Mouse (Mus musculus): ENCODE measurements around the gene Apbb1ip. TPM values are rescaled to one million over a fixed set of nuclear protein-coding genes. Genes with fewer than 3 reads are reported as not detected.

The Apbb1ip gene
- total RNA-seq, 2 experiments from 2014 or later: 2.3 to 2.5 TPM

GRCm38 (mm10) chr2:22775681-22776080, 1.8 kb downstream of the Apbb1ip start:
- DNase-seq: no peak

GRCm38 (mm10) chr2:22776568-22777230, 2.8 kb downstream of the Apbb1ip start:
- DNase-seq: no peak

GRCm38 (mm10) chr2:22777757-22778156, 3.9 kb downstream of the Apbb1ip start:
- DNase-seq: no peak

- no peak for DNase-seq
These were observed 7.0 kb downstream of the Apbb1ip start for GRCm38 (mm10) chr2:22780884-22781283.

GRCm38 (mm10) chr2:22781387-22782009, 7.6 kb downstream of the Apbb1ip start:
- DNase-seq: no peak

DNA sequence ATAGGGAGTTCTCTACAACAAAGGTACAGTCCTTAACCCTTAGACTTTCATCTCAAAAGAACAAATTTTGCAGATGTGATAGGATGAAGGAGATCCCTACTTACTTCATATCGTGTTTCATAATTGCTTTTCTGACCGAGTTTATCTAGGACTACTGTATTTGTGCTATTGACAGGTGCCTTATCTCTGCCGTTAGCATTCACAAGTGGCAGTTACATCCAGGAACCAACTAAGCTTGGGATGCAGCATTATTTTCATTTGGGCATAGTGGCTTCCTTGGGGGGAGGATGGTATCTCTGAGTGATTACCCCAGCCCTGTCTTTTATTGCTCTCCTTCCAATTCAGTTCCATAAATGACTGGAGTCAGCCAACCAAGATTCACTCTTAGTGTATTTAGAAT, 8.2 kb downstream of the Apbb1ip start:
- DNase-seq: no peak

GRCm38 (mm10) chr2:22783137-22783638, 9.3 kb downstream of the Apbb1ip start:
- no peak for DNase-seq

GRCm38 (mm10) chr2:22784186-22784585, 10.3 kb downstream of the Apbb1ip start:
- DNase-seq: no peak

- no peak for DNase-seq
These were observed 10.9 kb downstream of the Apbb1ip start for GRCm38 (mm10) chr2:22784771-22785170.

DNA sequence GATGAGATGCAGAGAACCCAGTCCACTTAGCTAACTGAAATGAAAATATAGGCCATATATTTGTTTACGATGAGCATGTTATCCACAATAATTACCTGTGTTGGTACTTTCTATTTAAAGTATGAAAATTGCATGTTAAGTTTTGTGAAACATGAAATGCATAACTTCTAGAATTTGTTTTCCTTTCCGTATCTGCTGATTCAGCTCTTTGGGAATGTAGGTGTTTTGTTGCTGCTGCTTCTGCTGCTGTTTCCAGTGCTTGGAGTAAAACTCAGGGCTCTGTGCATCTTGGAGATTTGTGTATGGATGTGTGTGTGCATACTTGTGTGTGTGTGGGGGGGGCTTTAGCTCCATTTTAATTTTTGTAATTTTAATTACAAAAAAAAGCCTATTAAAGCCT, 14.8 kb downstream of the Apbb1ip start:
- no peak for DNase-seq

DNA sequence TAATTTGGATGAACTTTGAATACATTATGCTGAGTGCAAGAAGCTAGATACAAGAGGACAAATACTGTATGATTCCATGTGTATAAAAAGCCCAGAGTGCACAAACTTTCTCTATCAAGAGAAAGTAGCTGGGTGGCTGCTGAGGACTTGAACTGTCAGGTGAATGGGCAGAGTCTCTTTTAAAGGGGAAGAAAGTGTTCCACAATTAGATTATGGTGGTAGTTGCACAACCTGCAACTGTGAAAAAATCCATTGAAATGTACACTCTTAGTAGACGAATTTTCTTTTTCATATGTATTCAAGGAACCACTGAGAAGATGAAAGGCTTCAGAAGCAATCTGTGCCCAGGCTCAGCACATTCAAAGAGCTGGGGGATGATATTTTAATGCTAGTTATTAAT, 15.7 kb downstream of the Apbb1ip start:
- no peak for DNase-seq

DNA sequence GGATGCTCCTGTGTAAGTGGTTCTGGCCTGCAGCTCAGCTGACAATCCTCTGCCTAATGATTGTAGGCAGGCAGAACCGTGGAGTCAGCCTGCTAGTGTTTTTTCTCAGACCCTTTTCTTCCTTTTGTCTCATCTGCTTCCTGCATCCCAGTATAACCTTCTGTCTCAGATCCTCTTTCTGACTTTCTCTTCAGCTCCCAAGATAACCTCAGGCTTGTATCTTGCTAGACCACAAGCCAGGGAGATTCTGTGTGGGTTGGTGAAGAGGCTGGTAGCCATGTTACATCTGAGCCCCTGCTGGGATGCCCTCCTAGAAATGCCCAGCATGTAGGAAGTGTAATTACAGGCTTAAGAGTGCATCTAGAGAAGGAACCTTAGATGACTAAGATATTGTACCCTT, 16.5 kb downstream of the Apbb1ip start:
- DNase-seq: no peak

DNA sequence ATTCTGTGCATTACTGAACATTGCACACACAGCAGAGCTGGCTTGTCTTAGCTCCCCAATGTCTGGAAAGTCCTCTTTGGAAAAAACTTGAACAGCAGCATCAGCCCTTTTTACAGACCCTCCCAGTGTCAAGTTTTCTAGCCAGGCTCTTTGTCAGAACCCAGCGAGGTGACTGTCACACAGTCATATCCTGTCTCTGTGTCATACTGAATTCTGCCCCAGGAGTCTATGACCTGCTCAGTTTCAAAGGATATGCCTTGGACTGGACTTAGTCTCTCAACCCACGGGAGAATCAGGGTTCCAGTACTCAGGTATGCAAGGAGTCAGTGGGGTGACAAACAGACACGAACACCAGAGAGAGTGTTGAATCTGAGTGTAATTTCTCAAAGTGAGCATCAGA, 21.2 kb downstream of the Apbb1ip start:
- no peak for DNase-seq

GRCm38 (mm10) chr2:22796487-22796886, 22.6 kb downstream of the Apbb1ip start:
- no peak for DNase-seq

GRCm38 (mm10) chr2:22799430-22800041, 25.6 kb downstream of the Apbb1ip start:
- DNase-seq: no peak

DNA sequence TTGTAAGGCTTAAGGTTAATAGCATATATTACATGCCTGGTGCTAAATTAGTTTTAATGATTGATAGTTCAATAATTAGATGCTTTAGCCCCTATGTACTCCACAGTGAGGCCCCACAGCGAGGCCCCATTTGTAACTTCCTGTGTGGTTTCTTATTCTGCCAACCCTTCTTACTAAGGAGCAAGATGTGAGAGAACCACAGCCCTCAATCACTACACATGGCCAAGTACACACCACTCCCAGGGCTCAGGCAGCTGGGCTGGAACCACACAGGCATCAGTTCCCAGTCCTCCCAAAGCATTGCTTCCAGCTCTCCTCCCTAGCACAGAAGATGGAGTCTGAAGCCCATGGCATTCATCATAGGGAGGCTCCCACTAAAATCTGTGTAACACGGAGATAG, 31.7 kb downstream of the Apbb1ip start:
- DNase-seq: peak; percentile 8

- DNase-seq: no peak
These were observed 32.7 kb downstream of the Apbb1ip start for GRCm38 (mm10) chr2:22806576-22806975.

DNA sequence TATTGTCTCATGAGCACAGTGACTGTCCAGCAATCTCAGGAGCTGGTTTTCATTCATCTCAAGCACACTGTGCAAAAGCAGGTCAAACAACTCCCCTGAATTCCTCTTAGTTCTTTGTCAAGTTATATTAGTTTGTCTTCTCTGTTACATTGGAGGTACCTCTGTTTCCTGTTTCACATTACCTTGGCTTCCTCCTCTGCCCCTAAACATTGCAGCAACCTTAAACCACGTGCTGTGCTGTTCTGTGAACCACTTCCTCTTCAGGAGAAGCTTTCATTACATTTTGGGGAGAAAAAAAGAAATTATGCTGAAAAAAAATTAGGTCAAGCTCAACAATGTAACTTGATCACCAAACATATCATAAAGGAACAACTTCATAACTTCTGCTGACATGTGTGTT, 33.4 kb downstream of the Apbb1ip start:
- no peak for DNase-seq

DNA sequence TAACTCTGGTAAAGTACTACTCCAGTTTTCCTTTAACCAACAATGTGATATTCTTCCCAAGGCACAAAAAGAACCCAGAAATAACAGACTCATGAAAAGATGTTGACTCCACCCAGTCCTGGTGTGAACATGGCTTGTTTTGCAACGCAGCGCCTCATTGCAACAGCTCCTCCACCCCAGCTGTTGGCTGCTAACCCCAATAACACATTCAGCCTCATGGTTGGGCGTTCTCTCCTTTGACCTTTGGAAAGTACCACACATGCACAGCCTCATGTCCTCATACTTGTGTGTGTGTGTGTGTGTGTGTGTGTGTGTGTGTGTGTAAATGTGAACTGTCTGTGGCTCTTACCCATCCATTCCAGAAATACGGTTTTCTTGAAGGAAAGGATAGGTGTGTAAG, 37.0 kb downstream of the Apbb1ip start:
- DNase-seq: peak; percentile 50

GRCm38 (mm10) chr2:22811466-22811865, 37.6 kb downstream of the Apbb1ip start:
- DNase-seq: no peak

- DNase-seq: no peak
These were observed 40.0 kb downstream of the Apbb1ip start for GRCm38 (mm10) chr2:22813921-22814320.

DNA sequence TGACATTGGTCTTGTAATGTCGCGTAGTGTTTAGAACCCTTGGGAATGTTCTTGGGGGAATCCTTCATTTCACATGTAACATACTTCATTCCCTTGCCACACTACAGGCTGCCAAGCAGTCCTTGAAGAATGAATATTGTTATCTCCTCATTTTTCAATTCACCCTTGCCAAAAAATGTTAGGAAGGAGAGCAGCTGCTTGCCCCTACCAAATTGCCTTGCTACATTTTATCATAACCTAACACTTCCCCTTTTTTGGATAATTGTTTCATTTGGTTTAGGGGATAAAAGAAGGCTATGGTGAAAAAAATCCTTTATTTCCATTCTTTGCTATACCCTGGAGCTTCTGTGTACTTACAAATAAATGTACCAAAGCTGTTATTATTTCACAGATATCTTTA, 41.8 kb downstream of the Apbb1ip start:
- DNase-seq: no peak

DNA sequence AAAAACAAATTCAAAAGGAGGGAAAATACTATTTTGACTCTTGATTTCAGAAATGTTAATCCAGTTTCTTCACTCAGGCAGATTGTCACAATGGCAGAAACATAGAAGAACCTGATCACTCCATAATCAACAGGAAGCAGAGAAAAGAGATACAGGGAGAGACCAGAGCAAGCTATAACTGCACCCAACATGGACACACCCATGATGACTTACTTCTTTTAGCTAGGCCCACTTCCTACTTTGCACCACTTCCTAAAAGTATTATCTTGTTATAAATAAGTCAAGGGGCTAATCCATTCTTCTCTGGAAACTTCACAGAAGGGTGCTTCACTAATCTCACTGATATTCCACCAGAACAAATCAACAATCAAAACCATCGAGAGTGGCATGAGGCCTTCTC, 42.3 kb downstream of the Apbb1ip start:
- no peak for DNase-seq

DNA sequence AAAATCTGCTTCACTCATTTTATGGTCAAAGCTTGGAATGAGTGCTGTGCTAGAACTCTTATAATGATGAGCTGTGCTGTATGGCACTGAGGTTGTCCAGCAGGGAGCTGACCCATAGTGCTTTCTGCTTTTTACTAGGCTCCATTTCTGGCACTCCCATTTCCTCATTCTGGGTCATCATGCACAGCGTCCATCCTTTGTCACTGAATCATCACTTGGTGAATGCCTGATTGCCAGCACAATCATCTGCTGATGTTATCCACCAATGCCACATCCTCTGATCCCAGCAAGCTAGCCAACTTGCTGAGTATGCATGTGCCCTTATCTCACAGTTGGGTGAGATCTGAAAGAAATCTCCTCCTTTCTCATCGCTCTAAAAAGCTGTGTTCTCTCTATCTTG, 48.4 kb downstream of the Apbb1ip start:
- DNase-seq: no peak

All from gastrocnemius, postnatal 25 days (tissue).